Comparison of ENCODE assay signal across 16 mouse cellular contexts in genomic region chr9:53664819-53665218, GRCm38 (mm10). TPM values are rescaled to one million over a fixed set of nuclear protein-coding genes. Genes with fewer than 3 reads are reported as not detected.
DNase-seq lines count a peak whose midpoint lies in the region; ATAC-seq and TF ChIP-seq lines count a peak whose summit lies in the region.
"Had no signal": no experiment of that assay in that cellular context is flagged by ENCODE, and none has a peak within 500 bp of the region (broad histone marks: within the 10 kb centered on the region; RNA-seq: fewer than 3 reads in every experiment).

No protein-coding gene starts in this region.

- TF ChIP-seq POLR2A in CH12.LX (IDR thresholded peaks at IDR 0.05; ENCODE audit: low read depth, low read length), result no peak

- no peak for TF ChIP-seq RAD21 in CH12.LX (IDR thresholded peaks at IDR 0.05; ENCODE audit: low read depth, low read length)

- no peak for DNase-seq in embryonic facial prominence, embryonic 10.5 days (ENCODE audit: low spot score)
- DNase-seq in layer of hippocampus, adult 2 months (ENCODE audit: low spot score in 2 of 2), result no peak
- DNase-seq in layer of hippocampus, postnatal 25 days (ENCODE audit: extremely low spot score in 1 of 2, low spot score in 1 of 2), result no peak
- no peak for DNase-seq in CH12.LX (ENCODE audit: extremely low read depth)
- DNase-seq in cerebellum, adult 9-10 months, result no peak
- DNase-seq in cerebellum, postnatal 10 days, result no peak
- DNase-seq: gastrocnemius, postnatal 10 days; heart, postnatal 14 days; kidney, adult 11 months; kidney, postnatal 25 days; lung, postnatal 14 days; retina, postnatal 1 day had no signal

- peaks cover 22% of the 10 kb centered on the region for H3K4me1 ChIP-seq in embryonic facial prominence, embryonic 12.5 days
- peaks cover 24% of the 10 kb centered on the region for H3K4me1 ChIP-seq in embryonic facial prominence, embryonic 10.5 days
- peaks cover 2 to 26% of the 10 kb centered on the region in 2 experiments; a peak in 2 of 4 replicates for H3K4me1 ChIP-seq in CH12.LX (ENCODE audit: control insufficient read depth in 1 of 2, insufficient read depth in 2 of 2)
- H3K4me1 ChIP-seq in midbrain, embryonic 16.5 days (ENCODE audit: control insufficient read depth, insufficient read depth, low read length), result peaks cover 30% of the 10 kb centered on the region

- ATAC-seq in embryonic facial prominence, embryonic 12.5 days (ENCODE audit: insufficient number of reproducible peaks, insufficient read depth, low FRiP score, low TSS enrichment), result no peak
- ATAC-seq in midbrain, embryonic 16.5 days, result no peak
- ATAC-seq: activated CD4-positive, CD25-positive, alpha-beta regulatory T cell, adult 4 months had no signal

- peaks cover 51% of the 10 kb centered on the region for H3K79me2 ChIP-seq in CH12.LX (replicated peaks; ENCODE audit: control insufficient read depth, extremely low read depth, insufficient read depth, poor library complexity, severe bottlenecking)

- 0 out of 2 replicates have a peak, but pooled peaks have one; percentile 29 for TF ChIP-seq EP300 in CH12.LX (IDR thresholded peaks at IDR 0.05; ENCODE audit: low read length)

- no peaks in the 10 kb centered on the region for H3K27me3 ChIP-seq in embryonic facial prominence, embryonic 12.5 days
- H3K27me3 ChIP-seq in embryonic facial prominence, embryonic 10.5 days (replicated peaks; ENCODE audit: low read depth, poor library complexity, severe bottlenecking), result no peaks in the 10 kb centered on the region
- H3K27me3 ChIP-seq in CH12.LX (replicated peaks), result no peaks in the 10 kb centered on the region
- no peaks in the 10 kb centered on the region for H3K27me3 ChIP-seq in midbrain, embryonic 16.5 days (ENCODE audit: control insufficient read depth, insufficient read depth, low read depth, low read length)
- H3K27me3 ChIP-seq: embryonic facial prominence, embryonic 15.5 days had no signal

- no peaks in the 10 kb centered on the region for H3K9me3 ChIP-seq in embryonic facial prominence, embryonic 12.5 days
- no peaks in the 10 kb centered on the region for H3K9me3 ChIP-seq in embryonic facial prominence, embryonic 10.5 days
- H3K9me3 ChIP-seq in CH12.LX (replicated peaks; ENCODE audit: low read length), result no peaks in the 10 kb centered on the region
- H3K9me3 ChIP-seq in midbrain, embryonic 16.5 days (replicated peaks; ENCODE audit: control insufficient read depth, low read length, poor library complexity, severe bottlenecking), result no peaks in the 10 kb centered on the region
- H3K9me3 ChIP-seq: embryonic facial prominence, embryonic 15.5 days had no signal

- WGBS in embryonic facial prominence, embryonic 12.5 days, result 75% methylated on average over 2 of the region's 2 CpGs
- WGBS in embryonic facial prominence, embryonic 10.5 days, result 85% methylated on average over 2 of the region's 2 CpGs
- 69% methylated on average over 2 of the region's 2 CpGs for WGBS in midbrain, embryonic 16.5 days

- no peak overlapping the region for H3K9ac ChIP-seq in embryonic facial prominence, embryonic 12.5 days
- H3K9ac ChIP-seq in CH12.LX (ENCODE audit: insufficient read depth, low read depth), result no peak overlapping the region; the same call in 1 of the 2 replicates
- H3K9ac ChIP-seq in midbrain, embryonic 16.5 days (ENCODE audit: low read depth, low read length), result no peak overlapping the region
- H3K9ac ChIP-seq: embryonic facial prominence, embryonic 15.5 days had no signal

- dilution Hi-C loops in CH12.LX (cut with MboI; ENCODE audit: extremely low pct_ligation_motif_present, extremely low pct_unique_long_range_greater_than_20kb, low sequenced_read_pairs), result no loop called here

- peak overlapping the region; percentile 90; the same call in 1 of the 2 replicates for H3K4me2 ChIP-seq in embryonic facial prominence, embryonic 12.5 days (replicated peaks)
- H3K4me2 ChIP-seq in CH12.LX (ENCODE audit: insufficient read depth, low read depth, poor library complexity, severe bottlenecking), result peak overlapping the region; percentile 48; the same call in 1 of the 2 replicates
- H3K4me2 ChIP-seq in midbrain, embryonic 16.5 days (ENCODE audit: low read length), result peak overlapping the region; percentile 17

- in situ Hi-C loops in CH12.LX (cut with MboI; ENCODE audit: low pct_ligation_motif_present, low pct_unique_long_range_greater_than_20kb, low sequenced_read_pairs), result no loop called here

- no peak overlapping the region for H3K4me3 ChIP-seq in embryonic facial prominence, embryonic 12.5 days
- no peak overlapping the region for H3K4me3 ChIP-seq in embryonic facial prominence, embryonic 10.5 days
- H3K4me3 ChIP-seq in layer of hippocampus, adult 2 months, result peak overlapping the region; percentile 100; the same call in 1 of the 2 replicates
- H3K4me3 ChIP-seq in CH12.LX (replicated peaks in 1 of 3; ENCODE audit: low read depth in 2 of 3, low read length in 2 of 3, poor library complexity in 1 of 3), result peak overlapping the region in 1 of 3 experiments; percentile 21
- no peak overlapping the region for H3K4me3 ChIP-seq in midbrain, embryonic 16.5 days (ENCODE audit: low read depth, low read length)

- H3K27ac ChIP-seq in embryonic facial prominence, embryonic 12.5 days, result no peak overlapping the region
- no peak overlapping the region for H3K27ac ChIP-seq in embryonic facial prominence, embryonic 10.5 days (replicated peaks)
- no peak overlapping the region for H3K27ac ChIP-seq in layer of hippocampus, adult 2 months
- no peak overlapping the region for H3K27ac ChIP-seq in CH12.LX (ENCODE audit: insufficient read depth, low read depth)
- no peak overlapping the region for H3K27ac ChIP-seq in midbrain, embryonic 16.5 days (ENCODE audit: low read length)
- H3K27ac ChIP-seq: embryonic facial prominence, embryonic 15.5 days had no signal

- no peak for TF ChIP-seq CTCF in layer of hippocampus, adult 2 months (conservative IDR thresholded peaks at IDR 0.05)
- TF ChIP-seq CTCF in CH12.LX (conservative IDR thresholded peaks at IDR 0.05 in 1 of 2, IDR thresholded peaks at IDR 0.05 in 1 of 2; ENCODE audit: low read depth in 2 of 2, low read length in 2 of 2), result no peak

- no peaks in the 10 kb centered on the region for H3K36me3 ChIP-seq in embryonic facial prominence, embryonic 12.5 days
- H3K36me3 ChIP-seq in embryonic facial prominence, embryonic 10.5 days (replicated peaks), result peaks cover 24% of the 10 kb centered on the region
- H3K36me3 ChIP-seq in CH12.LX (replicated peaks in 1 of 2; ENCODE audit: control insufficient read depth in 1 of 2, insufficient read depth in 1 of 2, low read length in 1 of 2), result peaks cover 0 to 17% of the 10 kb centered on the region in 2 experiments
- no peaks in the 10 kb centered on the region for H3K36me3 ChIP-seq in midbrain, embryonic 16.5 days (ENCODE audit: control insufficient read depth, insufficient read depth, low read length)
- H3K36me3 ChIP-seq: embryonic facial prominence, embryonic 15.5 days had no signal

TF ChIP-seq in CH12.LX, 34 proteins besides CTCF, POLR2A, EP300 and RAD21:
- TF ChIP-seq MAX (IDR thresholded peaks at IDR 0.05; ENCODE audit: low read length) (no peak), BHLHE40 (IDR thresholded peaks at IDR 0.05; ENCODE audit: low read depth, low read length) (peak; percentile 76), KAT2A (IDR thresholded peaks at IDR 0.05; ENCODE audit: insufficient replicate concordance, low read length) (no peak), SIN3A (IDR thresholded peaks at IDR 0.05; ENCODE audit: low read length) (no peak), RCOR1 (conservative IDR thresholded peaks at IDR 0.05; ENCODE audit: low read depth, low read length) (no peak), IRF4 (IDR thresholded peaks at IDR 0.05; ENCODE audit: low read depth, low read length) (peak; percentile 41; the same call in 1 of the 2 replicates), JUN (IDR thresholded peaks at IDR 0.05; ENCODE audit: insufficient read depth, low read depth, low read length) (no peak), POLR2AphosphoS2 (IDR thresholded peaks at IDR 0.05; ENCODE audit: low read depth, low read length) (no peak), ETS1 (conservative IDR thresholded peaks at IDR 0.05; ENCODE audit: low read depth, low read length) (peak; percentile 87)

RNA-seq across cellular contexts. Expression of gene Cul5, which starts 5.0 kb away (rescaled TPM):
- polyA plus RNA-seq in embryonic facial prominence, embryonic 12.5 days (2016; fragmentation: Nextera tagmentation; extraction: Ambion mirVana), result 44.0 and 45.8 TPM in 2 replicates
- polyA plus RNA-seq in embryonic facial prominence, embryonic 10.5 days (2016; fragmentation: Nextera tagmentation; extraction: Ambion mirVana), result 38.1 and 38.6 TPM in 2 replicates
- 10 to 100 TPM; 61.4 to 61.5 TPM for total RNA-seq in layer of hippocampus, adult 2 months (2021)
- 10 to 100 TPM; 59.4 to 63.1 TPM for total RNA-seq in layer of hippocampus, postnatal 25 days (2021)
- 21.0 and 25.4 TPM in 2 replicates for total RNA-seq in CH12.LX (2012; rRNA removed)
- total RNA-seq in CH12.LX (2014; rRNA removed), result 43.8 and 49.5 TPM in 2 replicates
- 33.7 and 37.3 TPM in 2 replicates for polyA plus RNA-seq in CH12.LX (2012; ENCODE audit: insufficient read length, low read depth)
- 35.9 and 40.8 TPM in 2 replicates for polyA plus RNA-seq in midbrain, embryonic 16.5 days (2015; fragmentation: Nextera tagmentation; extraction: Ambion mirVana)

RNA-seq across cellular contexts. Expression of gene Rab39, which starts 41.2 kb away (rescaled TPM):
- polyA plus RNA-seq in embryonic facial prominence, embryonic 12.5 days (2016; fragmentation: Nextera tagmentation; extraction: Ambion mirVana), result 0.97 and 1.3 TPM in 2 replicates
- 1.4 and 1.5 TPM in 2 replicates for polyA plus RNA-seq in embryonic facial prominence, embryonic 10.5 days (2016; fragmentation: Nextera tagmentation; extraction: Ambion mirVana)
- total RNA-seq in layer of hippocampus, adult 2 months (2021), result 1 to 10 TPM; 1.9 to 2.2 TPM
- total RNA-seq in layer of hippocampus, postnatal 25 days (2021), result 1 to 10 TPM; 1.5 to 2.1 TPM
- 2.1 and 2.4 TPM in 2 replicates for total RNA-seq in CH12.LX (2012; rRNA removed)
- total RNA-seq in CH12.LX (2014; rRNA removed), result 2.7 and 2.8 TPM in 2 replicates
- 0.91 and 1.00 TPM in 2 replicates for polyA plus RNA-seq in CH12.LX (2012; ENCODE audit: insufficient read length, low read depth)
- polyA plus RNA-seq in midbrain, embryonic 16.5 days (2015; fragmentation: Nextera tagmentation; extraction: Ambion mirVana), result 2.0 and 2.2 TPM in 2 replicates
- polyA plus RNA-seq: activated CD4-positive, CD25-positive, alpha-beta regulatory T cell, adult 4 months had no signal

RNA-seq across cellular contexts. Expression of gene Acat1, which starts 54.6 kb away (rescaled TPM):
- polyA plus RNA-seq in embryonic facial prominence, embryonic 12.5 days (2016; fragmentation: Nextera tagmentation; extraction: Ambion mirVana), result 89.4 and 91.0 TPM in 2 replicates
- polyA plus RNA-seq in embryonic facial prominence, embryonic 10.5 days (2016; fragmentation: Nextera tagmentation; extraction: Ambion mirVana), result 33.6 and 37.4 TPM in 2 replicates
- 10 to 100 TPM; 63.2 to 65.6 TPM for total RNA-seq in layer of hippocampus, adult 2 months (2021)
- total RNA-seq in layer of hippocampus, postnatal 25 days (2021), result 10 to 100 TPM; 65.5 to 68.0 TPM
- total RNA-seq in CH12.LX (2012; rRNA removed), result 48.0 and 49.2 TPM in 2 replicates
- 62.7 and 66.9 TPM in 2 replicates for total RNA-seq in CH12.LX (2014; rRNA removed)
- 36.5 and 45.4 TPM in 2 replicates for polyA plus RNA-seq in CH12.LX (2012; ENCODE audit: insufficient read length, low read depth)
- polyA plus RNA-seq in midbrain, embryonic 16.5 days (2015; fragmentation: Nextera tagmentation; extraction: Ambion mirVana), result 161 and 167 TPM in 2 replicates

Comparison
In these comparisons a context has a peak if more than half of its experiments do, and no peak if none do; other contexts are left out.
1. H3K4me2 ChIP-seq: peak in every context shown above with its lines; median percentile 90 in embryonic facial prominence, embryonic 12.5 days; 48 in CH12.LX; 17 in midbrain, embryonic 16.5 days.